Mouse (Mus musculus) lung, adult 2 months (tissue): ENCODE measurements at regions not wholly inside any gene's neighbourhood (a gene's known extent, or its start where the extent isn't known, plus 50 kb on each side); places are given as distances from the start of the nearest gene placed in this dataset.

Source experiments
- CTCF ChIP-seq: fragments of 200-500 bp; IDR thresholded peaks from 2 replicates; pipeline ENCODE4 v1.5.1; 2011; ENCODE audit warnings: mild to moderate bottlenecking, low read length, control low read depth; ENCODE audit not compliant: insufficient read depth
- POLR2A ChIP-seq: fragments of 200-500 bp; IDR thresholded peaks from 2 replicates; pipeline ENCODE4 v1.6.1; 2011; ENCODE audit warnings: low read depth, mild to moderate bottlenecking, control low read depth, low read length, borderline replicate concordance; ENCODE audit errors: extremely low read depth

DNA sequence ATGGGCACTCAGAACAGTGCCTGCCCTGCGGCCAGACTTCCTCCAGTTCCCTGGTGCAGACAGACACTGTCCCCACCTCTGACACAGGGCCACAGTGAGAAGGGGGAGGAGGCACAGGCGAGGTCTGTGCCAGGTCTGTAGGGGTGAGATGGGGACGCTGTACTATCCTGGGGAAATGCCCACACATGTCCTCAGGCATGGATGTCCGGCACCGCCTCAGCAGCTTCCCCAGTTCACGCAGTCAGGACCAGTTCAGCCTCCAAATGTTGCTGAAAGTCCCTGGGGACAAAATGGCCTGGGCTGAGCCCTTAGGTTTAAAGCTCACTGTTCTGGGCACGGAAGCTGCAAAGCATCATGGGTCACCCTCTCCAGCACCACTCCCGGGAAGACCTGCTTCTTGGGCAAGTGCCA lies 78.4 kb upstream of the Ptpn1 start:
- TF ChIP-seq CTCF: no peak
- TF ChIP-seq POLR2A: 0 out of 2 replicates have a peak, but pooled peaks have one; percentile 19
